ENCODE assay signal across 27 mouse cellular contexts in the genomic region with DNA sequence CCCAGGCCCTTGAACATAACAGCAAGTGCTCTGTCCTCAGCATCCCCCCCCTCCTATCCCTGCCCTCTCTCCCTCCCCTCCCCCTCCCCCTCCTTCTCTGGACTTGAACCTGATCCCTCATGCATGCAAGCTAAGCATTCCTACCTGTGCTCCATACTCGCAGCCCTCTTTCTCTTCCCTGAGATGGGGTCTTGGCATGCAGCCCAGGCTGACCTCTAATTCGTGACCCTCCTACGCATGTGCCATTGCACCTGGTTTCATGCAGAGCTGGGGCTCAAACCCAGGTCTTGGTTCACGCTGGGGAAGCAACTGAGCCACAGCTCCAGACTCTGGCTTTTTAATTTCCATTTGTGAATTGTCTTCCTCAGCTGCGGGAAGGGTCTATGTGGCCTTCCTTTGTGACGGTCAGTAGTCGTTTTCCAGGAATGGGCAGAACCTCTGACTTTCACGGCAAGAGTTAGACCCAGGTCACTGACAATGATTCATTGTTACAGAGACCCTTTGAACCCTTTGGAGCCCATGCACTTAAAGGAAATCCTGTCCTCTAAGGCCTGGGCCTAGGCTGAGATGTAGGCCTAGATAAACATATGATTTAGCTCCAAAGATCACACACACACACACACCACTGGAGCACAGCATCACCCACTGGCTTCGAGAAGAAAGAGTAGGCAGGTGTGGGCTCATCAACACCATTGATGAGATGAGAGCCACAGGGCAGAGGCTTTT. TPM values are rescaled to one million over a fixed set of nuclear protein-coding genes. Genes with fewer than 3 reads are reported as not detected.
A peak's percentile ranks its signal among the peaks of the same experiment; 100 is the strongest.
DNase-seq lines count a peak whose midpoint lies in the region; ATAC-seq and TF ChIP-seq lines count a peak whose summit lies in the region.
"Had no signal": no experiment of that assay in that cellular context is flagged by ENCODE, and none has a peak within 500 bp of the region (broad histone marks: within the 10 kb centered on the region; RNA-seq: fewer than 3 reads in every experiment).

No protein-coding gene starts in this region.

- no peaks in the 10 kb centered on the region for H3K4me1 ChIP-seq in heart, embryonic 11.5 days (ENCODE audit: control insufficient read depth, insufficient read depth, low read length)
- H3K4me1 ChIP-seq in kidney, embryonic 15.5 days = peaks cover 16% of the 10 kb centered on the region; the same call in 1 of the 2 replicates
- no peaks in the 10 kb centered on the region for H3K4me1 ChIP-seq in brown adipose tissue, adult 24 weeks (ENCODE audit: control insufficient read depth, insufficient read depth, insufficient read length, low read length)
- H3K4me1 ChIP-seq: embryonic facial prominence, embryonic 15.5 days; forebrain, embryonic 10.5 days; heart, embryonic 13.5 days; hindbrain, embryonic 12.5 days had no signal

- H3K27me3 ChIP-seq in heart, embryonic 11.5 days (ENCODE audit: control insufficient read depth, insufficient read depth, low read length) = no peaks in the 10 kb centered on the region
- H3K27me3 ChIP-seq in kidney, embryonic 15.5 days = 0 out of 2 replicates have a peak, but pooled peaks cover 2% of the 10 kb centered on the region
- H3K27me3 ChIP-seq: embryonic facial prominence, embryonic 15.5 days; heart, embryonic 13.5 days; hindbrain, embryonic 12.5 days had no signal

- no peaks in the 10 kb centered on the region for H3K9me3 ChIP-seq in heart, embryonic 11.5 days (replicated peaks; ENCODE audit: control insufficient read depth, low read length)
- 0 out of 2 replicates have a peak, but pooled peaks cover 4% of the 10 kb centered on the region for H3K9me3 ChIP-seq in kidney, embryonic 15.5 days (replicated peaks)
- H3K9me3 ChIP-seq: embryonic facial prominence, embryonic 15.5 days; forebrain, embryonic 10.5 days; heart, embryonic 13.5 days; hindbrain, embryonic 12.5 days had no signal

- no peaks in the 10 kb centered on the region for H3K36me3 ChIP-seq in heart, embryonic 11.5 days (ENCODE audit: control insufficient read depth, insufficient read depth, low read length)
- no peaks in the 10 kb centered on the region for H3K36me3 ChIP-seq in kidney, embryonic 15.5 days
- H3K36me3 ChIP-seq: embryonic facial prominence, embryonic 15.5 days; forebrain, embryonic 10.5 days; heart, embryonic 13.5 days; hindbrain, embryonic 12.5 days had no signal

- DNase-seq in heart, adult 11 months = peak; percentile 85
- no peak for DNase-seq in kidney, adult 9 months
- no peak for DNase-seq in layer of hippocampus, adult 2 months (ENCODE audit: low spot score in 2 of 2)
- DNase-seq in layer of hippocampus, postnatal 10 days (ENCODE audit: low spot score in 2 of 2) = no peak
- DNase-seq in cerebellum, adult 9-10 months = no peak
- DNase-seq: adrenal gland, postnatal 14 days; cerebellum, adult 18-20 months; cerebellum, postnatal 10 days; gastrocnemius, postnatal 36 days; heart, postnatal 4 days had no signal

- H3K9ac ChIP-seq in heart, embryonic 11.5 days (ENCODE audit: low read depth, low read length) = no peak overlapping the region
- no peak overlapping the region for H3K9ac ChIP-seq in kidney, embryonic 15.5 days
- H3K9ac ChIP-seq: embryonic facial prominence, embryonic 15.5 days; heart, embryonic 13.5 days; hindbrain, embryonic 12.5 days had no signal

- TF ChIP-seq CTCF in layer of hippocampus, adult 2 months (conservative IDR thresholded peaks at IDR 0.05) = peak; percentile 17; the same call in 1 of the 2 replicates

- H3K27ac ChIP-seq in heart, embryonic 11.5 days (ENCODE audit: low read depth, low read length) = no peak overlapping the region
- peak overlapping the region; percentile 62 for H3K27ac ChIP-seq in kidney, embryonic 15.5 days
- no peak overlapping the region for H3K27ac ChIP-seq in layer of hippocampus, adult 2 months
- H3K27ac ChIP-seq in brown adipose tissue, adult 24 weeks (replicated peaks; ENCODE audit: low read depth, low read length) = peak overlapping the region; percentile 28; the same call in 1 of the 2 replicates
- H3K27ac ChIP-seq: embryonic facial prominence, embryonic 15.5 days; forebrain, embryonic 10.5 days; heart, embryonic 13.5 days; hindbrain, embryonic 12.5 days had no signal

- no peak for ATAC-seq in heart, embryonic 11.5 days (replicated peaks; ENCODE audit: insufficient number of reproducible peaks, low FRiP score, low TSS enrichment)
- no peak for ATAC-seq in kidney, embryonic 15.5 days (replicated peaks; ENCODE audit: low FRiP score)
- ATAC-seq: forebrain, embryonic 14.5 days; hindbrain, embryonic 16.5 days had no signal

- 71% methylated on average over 9 of the region's 9 CpGs for WGBS in heart, embryonic 11.5 days (ENCODE audit: insufficient replicate concordance)
- WGBS in kidney, embryonic 15.5 days = 33% methylated on average over 9 of the region's 9 CpGs

- no peak overlapping the region for H3K4me3 ChIP-seq in heart, embryonic 11.5 days (ENCODE audit: low read depth, low read length)
- H3K4me3 ChIP-seq in kidney, embryonic 15.5 days (replicated peaks) = no peak overlapping the region
- H3K4me3 ChIP-seq in layer of hippocampus, adult 2 months = no peak overlapping the region
- H3K4me3 ChIP-seq in brown adipose tissue, adult 24 weeks (ENCODE audit: insufficient read depth, low read depth, low read length) = no peak overlapping the region
- H3K4me3 ChIP-seq: embryonic facial prominence, embryonic 15.5 days; erythroblast, embryonic 14.5 days; forebrain, embryonic 10.5 days; heart, embryonic 13.5 days; hindbrain, embryonic 12.5 days had no signal

- H3K4me2 ChIP-seq in heart, embryonic 11.5 days = no peak overlapping the region
- H3K4me2 ChIP-seq in kidney, embryonic 15.5 days = no peak overlapping the region
- H3K4me2 ChIP-seq: embryonic facial prominence, embryonic 15.5 days; heart, embryonic 13.5 days; hindbrain, embryonic 12.5 days had no signal

RNA-seq across cellular contexts. Expression of gene Grrp1, which starts 12.1 kb away (rescaled TPM):
- polyA plus RNA-seq in heart, embryonic 11.5 days (2014; fragmentation: Nextera tagmentation; extraction: Ambion mirVana) = 3.7 and 4.4 TPM in 2 replicates
- 10.6 and 12.1 TPM in 2 replicates for polyA plus RNA-seq in kidney, embryonic 15.5 days (2015; fragmentation: Nextera tagmentation; extraction: Ambion mirVana)
- total RNA-seq in layer of hippocampus, adult 2 months (2021) = 1 to 10 TPM; 2.7 to 4.0 TPM
- 1 to 10 TPM; 2.6 to 3.5 TPM for total RNA-seq in layer of hippocampus, postnatal 10 days (2021)
- 2.5 and 2.8 TPM in 2 replicates for polyA plus RNA-seq in brown adipose tissue, adult 24 weeks (2012; ENCODE audit: insufficient read depth, insufficient read length, missing spikeins)
- total RNA-seq: MEL had no signal
- polyA plus RNA-seq: C2C12 had no signal

RNA-seq across cellular contexts. Expression of gene Gm30191, which starts 19.3 kb away (rescaled TPM):
- polyA plus RNA-seq in heart, embryonic 11.5 days (2014; fragmentation: Nextera tagmentation; extraction: Ambion mirVana) = not detected in 2 replicates
- not detected in 2 replicates for polyA plus RNA-seq in kidney, embryonic 15.5 days (2015; fragmentation: Nextera tagmentation; extraction: Ambion mirVana)
- total RNA-seq in layer of hippocampus, adult 2 months (2021) = not detected
- total RNA-seq in layer of hippocampus, postnatal 10 days (2021) = not detected
- polyA plus RNA-seq in brown adipose tissue, adult 24 weeks (2012; ENCODE audit: insufficient read depth, insufficient read length, missing spikeins) = not detected in 2 replicates
- total RNA-seq: adrenal gland, adult 18-20 months; adrenal gland, postnatal 14 days; gastrocnemius, adult 8-10 months; gastrocnemius, postnatal 36 days; heart, adult 8-10 months; heart, postnatal 4 days; MEL had no signal
- polyA plus RNA-seq: C2C12; embryonic facial prominence, embryonic 11.5 days; embryonic facial prominence, embryonic 15.5 days; forebrain, embryonic 14.5 days; heart, embryonic 13.5 days; heart, postnatal 0 days had no signal

RNA-seq across cellular contexts. Expression of gene Zfp593, which starts 20.6 kb away (rescaled TPM):
- 11.5 and 12.4 TPM in 2 replicates for polyA plus RNA-seq in heart, embryonic 11.5 days (2014; fragmentation: Nextera tagmentation; extraction: Ambion mirVana)
- 15.6 and 15.8 TPM in 2 replicates for polyA plus RNA-seq in kidney, embryonic 15.5 days (2015; fragmentation: Nextera tagmentation; extraction: Ambion mirVana)
- total RNA-seq in layer of hippocampus, adult 2 months (2021) = 10 to 100 TPM in 1 of 2 experiments, 1 to 10 TPM in 1; 9.0 to 10.0 TPM
- total RNA-seq in layer of hippocampus, postnatal 10 days (2021) = 10 to 100 TPM; 11.1 to 12.5 TPM
- 2.8 and 3.1 TPM in 2 replicates for polyA plus RNA-seq in brown adipose tissue, adult 24 weeks (2012; ENCODE audit: insufficient read depth, insufficient read length, missing spikeins)

RNA-seq across cellular contexts. Expression of gene Pdik1l, which starts 21.7 kb away (rescaled TPM):
- polyA plus RNA-seq in heart, embryonic 11.5 days (2014; fragmentation: Nextera tagmentation; extraction: Ambion mirVana) = 13.7 and 16.3 TPM in 2 replicates
- polyA plus RNA-seq in kidney, embryonic 15.5 days (2015; fragmentation: Nextera tagmentation; extraction: Ambion mirVana) = 21.6 TPM in 2 replicates
- total RNA-seq in layer of hippocampus, adult 2 months (2021) = 10 to 100 TPM; 16.9 to 18.6 TPM
- 10 to 100 TPM; 18.6 to 24.4 TPM for total RNA-seq in layer of hippocampus, postnatal 10 days (2021)
- 5.0 and 7.8 TPM in 2 replicates for polyA plus RNA-seq in brown adipose tissue, adult 24 weeks (2012; ENCODE audit: insufficient read depth, insufficient read length, missing spikeins)

RNA-seq across cellular contexts. Expression of gene E130218I03Rik, which starts 22.6 kb away (rescaled TPM):
- polyA plus RNA-seq in heart, embryonic 11.5 days (2014; fragmentation: Nextera tagmentation; extraction: Ambion mirVana) = 0.23 TPM in 1 of 2 replicates, not detected in the other
- polyA plus RNA-seq in kidney, embryonic 15.5 days (2015; fragmentation: Nextera tagmentation; extraction: Ambion mirVana) = 0.26 and 0.68 TPM in 2 replicates
- total RNA-seq in layer of hippocampus, adult 2 months (2021) = not detected
- total RNA-seq in layer of hippocampus, postnatal 10 days (2021) = not detected
- polyA plus RNA-seq in brown adipose tissue, adult 24 weeks (2012; ENCODE audit: insufficient read depth, insufficient read length, missing spikeins) = not detected in 2 replicates
- total RNA-seq: adrenal gland, adult 18-20 months; adrenal gland, postnatal 14 days; gastrocnemius, postnatal 36 days; heart, adult 8-10 months; heart, postnatal 4 days had no signal
- polyA plus RNA-seq: erythroblast, embryonic 14.5 days had no signal

Comparison
In these comparisons a context has a peak if more than half of its experiments do, and no peak if none do; other contexts are left out.
1. H3K27ac ChIP-seq: peak in kidney, embryonic 15.5 days (single experiment) and brown adipose tissue, adult 24 weeks (single experiment); none in heart, embryonic 11.5 days (single experiment) and layer of hippocampus, adult 2 months (single experiment).